Mouse (Mus musculus) left cerebral cortex, adult 2 months (tissue): ENCODE measurements around the gene Avpi1. TPM values are rescaled to one million over a fixed set of nuclear protein-coding genes. Genes with fewer than 3 reads are reported as not detected.
A peak's percentile ranks its signal among the peaks of the same experiment; 100 is the strongest.

Experiments
- DNase-seq, 2 experiments: peaks; one replicate each; pipeline ENCODE4 v3.0.0; 2021 to 2022; ENCODE audit warnings: low spot score in 2 of 2, mixed read lengths in 1 of 2; ENCODE audit errors: extremely low spot score in 1 of 2
- H3K27ac ChIP-seq: fragments of 200-600 bp; 2 replicates; pipeline ENCODE4 v1.8.1; 2022
- H3K4me3 ChIP-seq: fragments of 200-600 bp; 2 replicates; pipeline ENCODE4 v1.8.1; 2022
- CTCF ChIP-seq: fragments of 200-600 bp; IDR thresholded peaks from 2 replicates; pipeline ENCODE4 v1.8.1; 2022; ENCODE audit warnings: antibody characterized with exemption, mild to moderate bottlenecking, moderate library complexity
- intact Hi-C: fragments of 180-260 bp; cut with DNase I; formaldehyde crosslinking; loops from one replicate; pipeline ENCODE4 v1.15.1; 2025
- total RNA-seq, 2 experiments: library from RNA; stranded (reverse); gene quantifications; 2 replicates each; pipeline ENCODE4 v1.2.3; 2021

Avpi1 gene
- total RNA-seq, 2 experiments from 2014 or later: 27.6 to 30.9 TPM

- no peak for DNase-seq
- H3K27ac ChIP-seq: peak overlapping the region; percentile 96
- no peak for TF ChIP-seq CTCF
- H3K4me3 ChIP-seq: peak overlapping the region; percentile 70
- intact Hi-C loops: loop anchor here (2.0 kb wide), 2 partner anchors 17 to 37 kb away; partner anchors contain the start of gene Pi4k2a
Measured at GRCm38 (mm10) chr19:42128052-42128740, 663 bp downstream of the Avpi1 start.

- Histone ChIP-seq H3K27ac (no peak overlapping the region), H3K4me3 (no peak overlapping the region)
- no peak for TF ChIP-seq CTCF
- intact Hi-C loops: no loop called here
- DNase-seq: no peak
Measured at GRCm38 (mm10) chr19:42127024-42127423, 1.8 kb downstream of the Avpi1 start.

GRCm38 (mm10) chr19:42126219-42126605 lies 2.6 kb downstream of the Avpi1 start:
- no peak overlapping the region for H3K4me3 ChIP-seq
- peak overlapping the region; percentile 36 for H3K27ac ChIP-seq
- intact Hi-C loops: no loop called here
- DNase-seq: no peak
- no peak for TF ChIP-seq CTCF

- DNase-seq: no peak
- Histone ChIP-seq H3K27ac (peak overlapping the region; percentile 36), H3K4me3 (no peak overlapping the region)
- intact Hi-C loops: no loop called here
- TF ChIP-seq CTCF: no peak
Measured at GRCm38 (mm10) chr19:42125501-42126218, 3.2 kb downstream of the Avpi1 start.

GRCm38 (mm10) chr19:42124684-42125083 lies 4.2 kb downstream of the Avpi1 start:
- intact Hi-C loops: no loop called here
- Histone ChIP-seq H3K27ac (peak overlapping the region; percentile 45), H3K4me3 (no peak overlapping the region)
- no peak for DNase-seq
- TF ChIP-seq CTCF: no peak

- intact Hi-C loops: no loop called here
- no peak for DNase-seq
- Histone ChIP-seq H3K4me3 (no peak overlapping the region), H3K27ac (no peak overlapping the region)
- no peak for TF ChIP-seq CTCF
Measured at GRCm38 (mm10) chr19:42120451-42120850, 8.4 kb downstream of the Avpi1 start.

GRCm38 (mm10) chr19:42118596-42118995 lies 10.3 kb downstream of the Avpi1 start:
- intact Hi-C loops: no loop called here
- Histone ChIP-seq H3K27ac (no peak overlapping the region), H3K4me3 (no peak overlapping the region)
- DNase-seq: no peak
- TF ChIP-seq CTCF: no peak

- H3K4me3 ChIP-seq: no peak overlapping the region
- no peak for TF ChIP-seq CTCF
Measured at GRCm38 (mm10) chr19:42118142-42118541, 10.7 kb downstream of the Avpi1 start.

GRCm38 (mm10) chr19:42115783-42116335 lies 13.0 kb downstream of the Avpi1 start:
- no peak overlapping the region for H3K4me3 ChIP-seq
- no peak overlapping the region for H3K27ac ChIP-seq
- intact Hi-C loops: no loop called here
- TF ChIP-seq CTCF: no peak
- DNase-seq: no peak

More at GRCm38 (mm10) chr19:42118142-42118541, 10.7 kb downstream of the Avpi1 start:
- intact Hi-C loops: no loop called here
- no peak overlapping the region for H3K27ac ChIP-seq
- no peak for DNase-seq

- no peak for TF ChIP-seq CTCF
- H3K27ac ChIP-seq: no peak overlapping the region
- no peak overlapping the region for H3K4me3 ChIP-seq
- intact Hi-C loops: no loop called here
- DNase-seq: no peak
Measured at GRCm38 (mm10) chr19:42104681-42105080, 24.2 kb downstream of the Avpi1 start.

GRCm38 (mm10) chr19:42099406-42099805 lies 29.5 kb downstream of the Avpi1 start:
- no peak for DNase-seq
- no peak overlapping the region for H3K4me3 ChIP-seq
- H3K27ac ChIP-seq: no peak overlapping the region
- no peak for TF ChIP-seq CTCF
- intact Hi-C loops: no loop called here

GRCm38 (mm10) chr19:42090637-42091141 lies 38.2 kb downstream of the Avpi1 start:
- TF ChIP-seq CTCF: no peak
- Histone ChIP-seq H3K4me3 (peak overlapping the region; percentile 62), H3K27ac (peak overlapping the region; percentile 57; the same call in 1 of the 2 replicates)
- intact Hi-C loops: loop anchor here (2.0 kb wide), 3 partner anchors 38 to 76 kb away; partner anchors contain the start of gene Avpi1
- DNase-seq: no peak
